Mouse (Mus musculus): ENCODE measurements around the gene Psrc1.

DNA sequence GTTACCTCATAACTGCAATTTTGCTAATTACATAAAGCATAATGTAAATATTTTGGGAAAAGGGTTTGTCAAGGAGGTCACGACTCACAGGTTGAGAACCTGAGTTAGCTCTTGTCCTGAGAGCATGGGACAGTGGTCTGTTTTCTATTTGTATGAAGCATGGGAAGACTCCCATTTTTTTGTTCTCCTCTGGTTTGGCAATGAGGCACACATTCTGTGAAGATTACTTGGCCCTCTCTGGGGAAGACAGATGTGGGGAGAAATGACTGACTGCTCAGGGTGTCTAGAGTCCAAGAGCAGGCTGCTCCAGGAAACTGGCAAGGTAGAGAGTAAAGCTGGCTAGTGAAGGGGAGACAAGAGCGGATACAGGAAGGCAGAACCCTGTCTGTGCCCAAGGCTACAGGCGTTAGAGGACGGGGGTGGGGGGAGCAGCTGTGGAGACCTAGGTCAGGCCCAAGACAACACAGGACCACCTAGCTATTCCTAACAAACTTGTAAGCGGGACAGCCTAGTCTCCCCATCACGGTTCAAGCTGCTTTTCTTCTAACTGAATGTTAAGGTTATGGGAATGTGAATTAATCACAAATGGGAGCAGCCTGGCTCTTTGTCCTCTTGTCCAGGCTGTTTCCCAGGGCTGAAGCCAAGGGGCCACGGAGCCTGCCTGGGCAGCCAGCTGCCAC is 41.4 kb downstream of the Psrc1 start:
- TF ChIP-seq CTCF (IDR thresholded peaks at IDR 0.05) (no peak), POLR2A (IDR thresholded peaks at IDR 0.05; ENCODE audit: insufficient read depth, low read depth, low read length) (no peak), EP300 (IDR thresholded peaks at IDR 0.05; ENCODE audit: insufficient read depth, low read depth, low read length) (no peak)
